Mouse (Mus musculus) liver, embryonic 12.5 days (tissue): Measurements from ENCODE around the gene Cse1l. TPM values are rescaled to one million over a fixed set of nuclear protein-coding genes. Genes with fewer than 3 reads are reported as not detected.

Experiments
- ATAC-seq: fragments of 200-750 bp; cut with Nextera tagmentation; 2 replicates; pipeline ENCODE4 v1.8.0; 2017; ENCODE audit warnings: moderate number of reproducible peaks, mild to moderate bottlenecking, moderate library complexity
- H3K27ac ChIP-seq: fragments of 300-500 bp; sonication (generic); 2 replicates; pipeline ENCODE4 v1.5.1; 2016; ENCODE audit warnings: mild to moderate bottlenecking
- H3K27me3 ChIP-seq: fragments of 300-500 bp; sonication (generic); replicated peaks from 2 replicates; pipeline ENCODE4 v1.6.1; 2016; ENCODE audit warnings: mild to moderate bottlenecking, moderate library complexity
- H3K36me3 ChIP-seq: fragments of 300-500 bp; sonication (generic); 2 replicates; pipeline ENCODE4 v1.6.1; 2016; ENCODE audit warnings: mild to moderate bottlenecking, moderate library complexity
- H3K4me1 ChIP-seq: fragments of 300-500 bp; sonication (generic); 2 replicates; pipeline ENCODE4 v1.6.1; 2016
- H3K4me2 ChIP-seq: fragments of 300-500 bp; sonication (generic); 2 replicates; pipeline ENCODE4 v1.6.1; 2016; ENCODE audit warnings: mild to moderate bottlenecking, moderate library complexity
- H3K4me3 ChIP-seq: fragments of 300-500 bp; sonication (generic); 2 replicates; pipeline ENCODE4 v1.5.1; 2016; ENCODE audit warnings: mild to moderate bottlenecking, moderate library complexity
- H3K9ac ChIP-seq: fragments of 300-500 bp; sonication (generic); 2 replicates; pipeline ENCODE4 v1.6.1; 2016; ENCODE audit warnings: mild to moderate bottlenecking, moderate library complexity
- H3K9me3 ChIP-seq: fragments of 300-500 bp; sonication (generic); replicated peaks from 2 replicates; pipeline ENCODE4 v1.6.1; 2016; ENCODE audit warnings: mild to moderate bottlenecking, moderate library complexity
- WGBS: fragments of 180-500 bp; shearing (Covaris S2); methylation state at CpG from one replicate; pipeline ENCODE4 v1.1.7; 2016; ENCODE audit not compliant: insufficient replicate concordance; 5-methylcytosine and 5-hydroxymethylcytosine counted together
- polyA plus RNA-seq: library from polyadenylated mRNA; unstranded; fragments of >200 nt; fragmentation: Nextera tagmentation; extraction: Ambion mirVana; gene quantifications from 2 replicates; pipeline ENCODE4 v1.2.1, GENCODE M21; 2016

Gene Cse1l
- polyA plus RNA-seq, 1 experiment from 2014 or later = 108 TPM

GRCm38 (mm10) chr2:166950853-166951648 lies 45.2 kb downstream of the Cse1l start:
- Histone ChIP-seq H3K9ac (no peak overlapping the region), H3K27me3 (no peaks in the 10 kb centered on the region), H3K9me3 (no peaks in the 10 kb centered on the region), H3K4me1 (no peaks in the 10 kb centered on the region), H3K27ac (no peak overlapping the region), H3K36me3 (peaks cover 100% of the 10 kb centered on the region), H3K4me2 (no peak overlapping the region), H3K4me3 (no peak overlapping the region)
- ATAC-seq = no peak
- 87% methylated on average over 14 of the region's 14 CpGs for WGBS

DNA sequence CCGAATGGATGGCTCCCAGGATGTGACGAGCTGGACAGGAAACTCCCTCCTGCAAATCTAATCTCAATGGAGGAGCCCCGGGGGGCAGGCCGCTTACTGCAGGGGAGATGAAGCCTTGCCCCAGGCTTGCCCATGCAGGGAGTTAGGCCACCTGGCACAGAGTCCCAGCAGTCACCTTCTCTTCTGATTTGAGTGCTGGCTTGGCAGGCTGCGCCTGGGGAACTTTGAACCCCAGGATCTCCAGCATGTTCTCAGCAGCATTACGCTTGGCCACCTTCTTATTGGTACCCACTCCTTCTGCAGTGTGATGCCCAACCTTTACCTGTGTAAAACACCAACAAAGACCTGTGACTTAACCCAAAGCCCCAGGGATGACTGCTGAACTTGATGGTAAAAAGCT lies 46.3 kb downstream of the Cse1l start:
- Histone ChIP-seq H3K9ac (no peak overlapping the region), H3K36me3 (peaks cover 100% of the 10 kb centered on the region), H3K4me3 (no peak overlapping the region), H3K27me3 (no peaks in the 10 kb centered on the region), H3K9me3 (no peaks in the 10 kb centered on the region), H3K4me2 (no peak overlapping the region), H3K4me1 (no peaks in the 10 kb centered on the region; the same call in 1 of the 2 replicates), H3K27ac (no peak overlapping the region)
- WGBS = 83% methylated on average over 6 of the region's 6 CpGs
- ATAC-seq = no peak

DNA sequence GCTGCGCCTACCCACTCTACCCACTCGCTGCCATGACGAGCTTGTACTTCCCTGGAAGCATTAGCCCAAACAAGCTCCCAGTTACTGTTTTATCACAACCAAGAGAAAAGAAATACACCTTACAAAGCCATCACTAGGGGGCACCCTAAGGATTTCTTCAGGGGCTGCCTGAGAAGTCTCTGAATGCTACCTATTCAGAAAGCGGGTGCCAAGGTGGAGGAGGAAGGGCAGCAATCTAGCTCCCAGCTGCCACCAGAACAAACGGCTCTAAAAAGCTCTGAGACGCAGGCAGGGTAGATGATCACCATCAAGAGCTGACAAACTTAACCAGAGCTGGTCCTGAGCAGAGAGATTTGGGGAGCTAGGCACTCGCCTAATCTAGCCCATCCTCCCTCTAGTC lies 51.0 kb downstream of the Cse1l start:
- H3K9ac ChIP-seq = no peak overlapping the region
- peaks cover 95% of the 10 kb centered on the region for H3K36me3 ChIP-seq
- no peak overlapping the region for H3K27ac ChIP-seq
- H3K27me3 ChIP-seq = no peaks in the 10 kb centered on the region
- H3K4me2 ChIP-seq = no peak overlapping the region
- 52% methylated on average over 7 of the region's 7 CpGs for WGBS
- H3K4me3 ChIP-seq = no peak overlapping the region
- no peak for ATAC-seq
- H3K4me1 ChIP-seq = no peaks in the 10 kb centered on the region; the same call in 1 of the 2 replicates
- no peaks in the 10 kb centered on the region for H3K9me3 ChIP-seq

DNA sequence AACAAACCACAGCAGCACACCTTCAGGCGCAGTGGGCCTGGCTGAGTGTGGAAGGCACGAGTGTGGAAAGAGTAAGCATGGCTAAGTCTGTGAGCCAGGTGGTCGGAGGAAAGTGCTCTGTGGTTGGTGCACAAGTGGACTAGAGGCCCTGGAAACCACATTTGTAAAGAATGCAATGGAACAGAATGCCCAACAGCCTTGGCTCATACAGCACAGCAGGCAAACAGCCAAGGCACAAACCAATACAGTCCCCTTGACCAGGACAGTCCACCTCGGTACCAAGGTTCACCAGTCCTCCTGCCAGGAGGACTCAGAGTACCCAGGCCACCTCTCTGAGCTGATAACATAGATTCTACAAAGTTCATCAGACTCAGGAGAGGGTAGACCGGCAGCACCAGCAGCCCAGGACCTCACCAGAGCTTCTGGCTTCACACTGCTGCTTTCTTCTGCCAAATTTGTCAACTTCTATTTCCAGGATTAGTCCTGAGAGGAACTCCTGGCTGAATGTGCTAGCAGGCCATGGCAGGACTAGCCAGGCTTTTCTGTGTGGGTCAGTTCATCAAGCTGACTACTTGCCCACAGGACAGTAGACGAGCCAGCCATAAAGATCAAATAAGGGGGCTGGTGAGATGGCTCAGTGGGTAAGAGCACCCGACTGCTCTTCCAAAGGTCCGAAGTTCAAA lies 54.9 kb downstream of the Cse1l start:
- no peak for ATAC-seq
- Histone ChIP-seq H3K9ac (no peak overlapping the region), H3K4me2 (no peak overlapping the region), H3K4me1 (peaks cover 6% of the 10 kb centered on the region; the same call in 1 of the 2 replicates), H3K27me3 (no peaks in the 10 kb centered on the region), H3K36me3 (peaks cover 69% of the 10 kb centered on the region), H3K27ac (no peak overlapping the region), H3K9me3 (no peaks in the 10 kb centered on the region), H3K4me3 (no peak overlapping the region)
- WGBS = 74% methylated on average over 8 of the region's 8 CpGs

DNA sequence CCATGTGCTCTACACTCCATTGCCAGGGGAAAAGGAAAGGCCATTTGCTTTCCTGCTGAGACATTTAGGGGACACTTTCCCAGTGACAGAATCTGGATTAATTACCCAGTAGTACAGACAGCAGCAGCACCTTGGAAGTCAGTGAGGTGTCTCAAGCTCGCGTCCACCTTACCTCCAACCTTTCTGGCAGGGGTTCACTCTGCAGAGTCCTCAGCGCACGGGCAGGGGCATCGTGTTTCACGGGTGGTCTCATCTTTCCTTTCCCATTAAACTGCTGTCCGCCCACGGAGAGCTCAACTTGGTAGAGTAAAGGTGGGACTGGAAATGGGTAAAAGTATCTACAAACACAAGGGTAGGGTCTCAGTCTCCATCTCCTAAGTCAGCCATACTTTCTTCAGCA lies 57.4 kb downstream of the Cse1l start:
- WGBS = 84% methylated on average over 8 of the region's 8 CpGs
- Histone ChIP-seq H3K27ac (no peak overlapping the region), H3K4me3 (no peak overlapping the region), H3K27me3 (no peaks in the 10 kb centered on the region), H3K36me3 (peaks cover 45% of the 10 kb centered on the region), H3K4me1 (peaks cover 13% of the 10 kb centered on the region; the same call in 1 of the 2 replicates), H3K4me2 (no peak overlapping the region), H3K9ac (no peak overlapping the region), H3K9me3 (no peaks in the 10 kb centered on the region)
- ATAC-seq = no peak

DNA sequence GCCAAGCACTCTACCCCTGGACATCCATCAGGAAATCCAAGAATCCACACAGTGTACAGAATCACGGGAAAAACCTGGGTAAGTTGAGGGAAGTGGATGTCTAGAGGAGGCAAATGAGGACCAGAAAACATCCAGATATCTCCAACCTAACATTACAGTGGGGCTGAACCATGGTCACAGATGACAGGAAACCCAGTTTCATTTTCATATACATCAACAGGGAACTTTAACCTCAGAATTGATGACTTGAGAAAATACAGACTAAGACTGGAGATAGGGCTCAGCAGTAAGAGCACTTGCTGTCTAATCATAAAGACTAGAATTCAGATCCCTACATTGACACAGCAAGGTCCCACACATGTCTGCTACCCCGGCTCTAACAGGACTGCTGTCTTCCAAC lies 58.9 kb downstream of the Cse1l start:
- Histone ChIP-seq H3K36me3 (peaks cover 30% of the 10 kb centered on the region), H3K4me3 (no peak overlapping the region), H3K27ac (no peak overlapping the region), H3K27me3 (no peaks in the 10 kb centered on the region), H3K4me2 (no peak overlapping the region), H3K9ac (no peak overlapping the region), H3K9me3 (no peaks in the 10 kb centered on the region), H3K4me1 (peaks cover 20% of the 10 kb centered on the region; the same call in 1 of the 2 replicates)
- ATAC-seq = no peak
- 69% methylated on average over 2 of the region's 2 CpGs for WGBS

DNA sequence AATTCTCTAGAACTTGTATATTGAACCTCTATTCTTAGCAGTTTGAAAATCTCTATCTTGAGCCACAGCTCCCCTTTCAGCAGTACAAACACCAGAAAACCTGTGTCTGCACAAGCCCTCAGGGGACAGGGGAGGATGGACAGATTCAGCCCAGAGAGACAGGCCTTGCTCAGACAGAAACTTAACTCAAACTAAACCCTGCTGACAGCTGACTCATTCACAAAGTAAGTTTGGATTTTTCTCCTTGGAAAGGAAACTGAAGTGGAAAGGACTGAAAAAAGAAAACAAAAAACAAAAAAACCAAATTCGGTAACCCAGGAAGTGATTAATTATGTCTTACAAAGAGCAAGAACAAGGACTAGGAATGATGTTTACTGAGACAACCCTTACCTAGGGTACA lies 67.3 kb downstream of the Cse1l start:
- no peak overlapping the region for H3K27ac ChIP-seq
- H3K27me3 ChIP-seq = no peaks in the 10 kb centered on the region
- H3K9me3 ChIP-seq = no peaks in the 10 kb centered on the region
- no peak overlapping the region for H3K4me3 ChIP-seq
- ATAC-seq = no peak
- 37% methylated on average over 1 of the region's 1 CpGs for WGBS
- no peak overlapping the region for H3K4me2 ChIP-seq
- no peaks in the 10 kb centered on the region for H3K36me3 ChIP-seq
- no peak overlapping the region for H3K9ac ChIP-seq
- peaks cover 66% of the 10 kb centered on the region for H3K4me1 ChIP-seq

- Histone ChIP-seq H3K27me3 (no peaks in the 10 kb centered on the region), H3K9ac (peak overlapping the region; percentile 18; the same call in 1 of the 2 replicates), H3K4me3 (no peak overlapping the region), H3K9me3 (no peaks in the 10 kb centered on the region), H3K4me2 (no peak overlapping the region), H3K36me3 (no peaks in the 10 kb centered on the region), H3K4me1 (peaks cover 71% of the 10 kb centered on the region), H3K27ac (peak overlapping the region; percentile 68)
- WGBS = 56% methylated on average over 6 of the region's 6 CpGs
- no peak for ATAC-seq
Measured at GRCm38 (mm10) chr2:166974177-166974872, 68.5 kb downstream of the Cse1l start.

GRCm38 (mm10) chr2:166976356-166976755 lies 70.5 kb downstream of the Cse1l start:
- H3K4me1 ChIP-seq = peaks cover 64% of the 10 kb centered on the region
- peak overlapping the region; percentile 8; the same call in 1 of the 2 replicates for H3K4me2 ChIP-seq
- H3K27me3 ChIP-seq = no peaks in the 10 kb centered on the region
- ATAC-seq = no peak
- 51% methylated on average over 3 of the region's 3 CpGs for WGBS
- no peaks in the 10 kb centered on the region for H3K9me3 ChIP-seq
- peak overlapping the region; percentile 43; the same call in 1 of the 2 replicates for H3K27ac ChIP-seq
- H3K9ac ChIP-seq = no peak overlapping the region
- H3K4me3 ChIP-seq = no peak overlapping the region
- no peaks in the 10 kb centered on the region for H3K36me3 ChIP-seq

GRCm38 (mm10) chr2:166977490-166977889 lies 71.7 kb downstream of the Cse1l start:
- Histone ChIP-seq H3K36me3 (no peaks in the 10 kb centered on the region), H3K4me3 (no peak overlapping the region), H3K4me2 (no peak overlapping the region), H3K4me1 (peaks cover 58% of the 10 kb centered on the region), H3K9ac (no peak overlapping the region), H3K9me3 (no peaks in the 10 kb centered on the region), H3K27me3 (no peaks in the 10 kb centered on the region), H3K27ac (peak overlapping the region; percentile 66)
- peak; percentile 40; the same call in 1 of the 2 replicates for ATAC-seq
- 25% methylated on average over 3 of the region's 3 CpGs for WGBS

GRCm38 (mm10) chr2:166980161-166980560 lies 74.3 kb downstream of the Cse1l start:
- no peak overlapping the region for H3K4me3 ChIP-seq
- peaks cover 38% of the 10 kb centered on the region for H3K4me1 ChIP-seq
- H3K36me3 ChIP-seq = no peaks in the 10 kb centered on the region
- no peak overlapping the region for H3K27ac ChIP-seq
- H3K9ac ChIP-seq = no peak overlapping the region
- no peak overlapping the region for H3K4me2 ChIP-seq
- 55% methylated on average over 2 of the region's 2 CpGs for WGBS
- H3K9me3 ChIP-seq = no peaks in the 10 kb centered on the region
- H3K27me3 ChIP-seq = no peaks in the 10 kb centered on the region
- ATAC-seq = no peak
